Mouse (Mus musculus) E14TG2a.4 (cell line): ENCODE measurements around the gene Tbc1d2b.

Source experiments
- CTCF ChIP-seq: conservative IDR thresholded peaks from 2 replicates; pipeline ENCODE4 v1.5.1; 2014; ENCODE audit warnings: low read length
- NANOG ChIP-seq: IDR thresholded peaks from 2 replicates; pipeline ENCODE4 v1.6.1; 2014; ENCODE audit warnings: borderline replicate concordance, low read length, mixed read lengths
- POU5F1 ChIP-seq: IDR thresholded peaks from 2 replicates; pipeline ENCODE4 v1.6.1; 2014; ENCODE audit warnings: low read length, borderline replicate concordance

DNA sequence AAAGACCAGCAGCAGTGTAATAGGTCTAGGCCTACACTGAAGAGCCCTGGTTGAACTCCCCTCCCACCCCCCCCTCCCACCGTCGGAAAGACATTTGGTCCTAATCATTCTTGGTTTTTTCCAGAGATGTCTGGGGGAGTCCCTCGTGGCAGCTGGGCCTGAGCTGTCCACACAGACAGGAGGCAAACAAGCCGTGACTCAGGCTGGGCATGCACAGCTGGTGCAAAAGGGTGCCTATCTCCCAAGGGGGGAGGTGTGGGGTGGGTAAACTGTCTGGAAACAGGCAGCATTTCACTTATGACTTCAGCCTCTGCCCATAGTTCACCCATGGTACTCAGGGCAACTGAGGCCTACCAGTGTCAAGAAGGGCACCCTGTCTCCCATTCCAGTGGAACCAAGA, 69.1 kb downstream of the Tbc1d2b start:
- TF ChIP-seq CTCF (no peak), NANOG (no peak), POU5F1 (no peak)
